Mouse (Mus musculus): ENCODE results near the gene Tppp3.

DNA sequence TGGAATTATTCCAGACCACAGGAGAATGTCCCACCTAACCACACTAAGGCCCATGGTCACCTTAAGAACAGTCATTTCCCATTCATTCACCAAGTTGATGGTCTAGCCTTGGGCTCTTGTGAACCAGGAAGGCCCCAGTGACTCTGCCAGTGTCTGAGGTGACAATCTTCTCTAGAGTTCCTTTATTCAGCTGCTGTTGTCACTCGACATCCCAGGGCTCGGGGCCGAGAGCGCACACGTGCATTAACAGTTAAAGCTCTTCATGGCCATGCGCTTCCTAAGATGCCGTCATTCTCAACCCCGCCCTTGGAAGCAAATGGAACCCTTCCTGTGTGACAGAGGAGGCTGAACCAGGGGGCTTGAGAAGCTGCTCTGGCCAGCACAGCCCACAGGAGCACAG, 10.8 kb upstream of the Tppp3 start:
- TF ChIP-seq CTCF (IDR thresholded peaks at IDR 0.05; ENCODE audit: control insufficient read depth, insufficient read depth, low read length) (no peak), POLR2A (IDR thresholded peaks at IDR 0.05; ENCODE audit: borderline replicate concordance, control insufficient read depth, low read depth, low read length) (no peak)

All from bone marrow, adult 2 months (tissue).